Mouse (Mus musculus): ENCODE data around the gene Mblac1.
A peak's percentile ranks its signal among the peaks of the same experiment; 100 is the strongest.

Gene Mblac1

GRCm38 (mm10) chr5:138193771-138194727, at the start of gene Mblac1:
Gene Mblac1, plus strand, starts transcription at chr5:138194314.
- peak; percentile 86 for DNase-seq

- no peak for DNase-seq
These were observed 39.7 kb upstream of the Mblac1 start for GRCm38 (mm10) chr5:138154390-138154789.

GRCm38 (mm10) chr5:138155443-138155976, 38.6 kb upstream of the Mblac1 start, which contains the start of gene Zfp113:
Gene Zfp113, minus strand, starts transcription at chr5:138155744.
- peak; percentile 86 for DNase-seq

GRCm38 (mm10) chr5:138160224-138160762, 33.8 kb upstream of the Mblac1 start:
- no peak for DNase-seq

GRCm38 (mm10) chr5:138160842-138161665, 33.1 kb upstream of the Mblac1 start, which contains the start of gene Cops6:
Gene Cops6, plus strand, starts transcription at chr5:138161071.
- peak; percentile 95 for DNase-seq

GRCm38 (mm10) chr5:138163046-138163445, 31.1 kb upstream of the Mblac1 start:
- no peak for DNase-seq

GRCm38 (mm10) chr5:138163610-138164009, 30.5 kb upstream of the Mblac1 start:
- no peak for DNase-seq

- no peak for DNase-seq
These were observed 28.5 kb upstream of the Mblac1 start for GRCm38 (mm10) chr5:138165594-138165993.

GRCm38 (mm10) chr5:138170936-138171561, 23.1 kb upstream of the Mblac1 start:
- DNase-seq, result peak; percentile 98

- DNase-seq, result peak; percentile 99
These were observed 22.2 kb upstream of the Mblac1 start, which contains the start of the genes Ap4m1 and Mcm7 for GRCm38 (mm10) chr5:138171695-138172491. Gene Ap4m1, plus strand, starts transcription at chr5:138172002. Gene Mcm7, minus strand, starts transcription at chr5:138172422.

- no peak for DNase-seq
These were observed 20.9 kb upstream of the Mblac1 start for GRCm38 (mm10) chr5:138173217-138173616.

- DNase-seq, result peak; percentile 87
These were observed 7.0 kb upstream of the Mblac1 start, which contains the start of the genes Taf6 and Cnpy4 for GRCm38 (mm10) chr5:138186950-138187638. Gene Taf6, minus strand, starts transcription at chr5:138187451. Gene Cnpy4, plus strand, starts transcription at chr5:138187485.

GRCm38 (mm10) chr5:138187661-138188306, 6.3 kb upstream of the Mblac1 start:
- peak; percentile 72 for DNase-seq

- DNase-seq, result peak; percentile 27
These were observed 736 bp downstream of the Mblac1 start for GRCm38 (mm10) chr5:138194755-138195345.

GRCm38 (mm10) chr5:138195463-138195862, 1.3 kb downstream of the Mblac1 start:
- DNase-seq, result no peak

- no peak for DNase-seq
These were observed 5.5 kb downstream of the Mblac1 start for GRCm38 (mm10) chr5:138199576-138199975.

GRCm38 (mm10) chr5:138202086-138202485, 8.0 kb downstream of the Mblac1 start:
- no peak for DNase-seq

- DNase-seq, result no peak
These were observed 13.1 kb downstream of the Mblac1 start for GRCm38 (mm10) chr5:138207253-138207652.

- DNase-seq, result no peak
These were observed 13.8 kb downstream of the Mblac1 start for GRCm38 (mm10) chr5:138207873-138208272.
